Mouse (Mus musculus) frontal cortex, adult (tissue): Measurements from ENCODE around the gene Tenm4.

Experiments used
- ATAC-seq: cut with Nextera tagmentation; 2 replicates; pipeline ENCODE4 v1.9.2; 2017; ENCODE audit warnings: mild to moderate bottlenecking, moderate library complexity, mixed read lengths; ENCODE audit not compliant: low TSS enrichment

Tenm4 gene

DNA sequence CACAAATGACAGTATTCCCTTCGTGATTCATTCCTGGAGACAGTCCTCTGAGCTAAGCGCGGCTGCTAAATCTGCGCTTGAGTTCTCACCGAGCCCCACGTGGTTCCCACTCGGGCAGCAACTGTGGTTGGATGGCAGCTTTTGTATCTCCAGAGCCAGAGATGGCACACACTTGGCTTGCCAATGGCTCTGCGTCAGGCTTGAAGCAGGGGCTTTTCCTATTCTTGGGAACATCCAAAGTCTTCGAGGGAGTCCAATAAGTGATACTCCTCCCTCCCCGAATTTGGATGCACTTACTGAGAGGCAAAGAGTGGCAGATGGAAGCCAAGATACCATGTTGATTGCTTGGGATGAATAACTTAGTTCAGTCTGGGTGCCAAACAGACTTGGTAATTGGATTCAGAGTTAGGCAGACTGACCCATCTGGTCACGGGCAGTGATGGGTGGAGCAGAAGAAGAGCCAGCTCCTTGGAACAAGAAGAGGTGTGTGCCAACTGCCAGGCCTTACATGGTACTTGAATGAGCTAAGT, 303.6 kb downstream of the Tenm4 start:
- peak; percentile 87 for ATAC-seq

DNA sequence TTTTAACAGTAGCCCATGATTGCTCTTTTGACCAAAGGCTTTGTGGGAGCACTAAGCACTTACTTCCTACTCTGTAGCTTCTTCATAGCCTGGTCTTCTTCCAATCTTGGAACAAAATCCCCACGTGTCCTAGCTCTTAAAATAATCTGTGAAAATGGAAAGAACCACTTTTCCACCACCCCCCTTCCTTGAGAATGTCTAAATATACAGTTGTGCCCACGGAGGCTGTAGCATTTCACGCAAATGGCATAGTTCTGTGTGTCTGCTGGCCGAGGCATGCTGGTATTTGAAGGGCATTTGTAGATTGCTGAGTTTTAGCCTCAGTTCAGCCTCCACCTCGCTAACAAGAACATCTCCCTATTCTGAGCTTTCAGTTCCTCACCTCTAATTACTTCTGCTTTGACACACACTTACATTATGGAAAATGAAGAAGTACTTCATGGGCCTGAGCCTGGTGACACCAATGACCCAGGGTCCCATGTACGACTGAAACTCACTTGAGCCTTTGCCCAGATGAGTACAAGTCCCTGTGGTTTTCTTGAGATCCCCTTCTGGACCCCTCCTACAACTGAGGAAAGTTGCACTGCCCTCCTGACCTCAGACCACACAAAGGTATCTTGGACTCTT, 306.1 kb downstream of the Tenm4 start:
- peak; percentile 56 for ATAC-seq

DNA sequence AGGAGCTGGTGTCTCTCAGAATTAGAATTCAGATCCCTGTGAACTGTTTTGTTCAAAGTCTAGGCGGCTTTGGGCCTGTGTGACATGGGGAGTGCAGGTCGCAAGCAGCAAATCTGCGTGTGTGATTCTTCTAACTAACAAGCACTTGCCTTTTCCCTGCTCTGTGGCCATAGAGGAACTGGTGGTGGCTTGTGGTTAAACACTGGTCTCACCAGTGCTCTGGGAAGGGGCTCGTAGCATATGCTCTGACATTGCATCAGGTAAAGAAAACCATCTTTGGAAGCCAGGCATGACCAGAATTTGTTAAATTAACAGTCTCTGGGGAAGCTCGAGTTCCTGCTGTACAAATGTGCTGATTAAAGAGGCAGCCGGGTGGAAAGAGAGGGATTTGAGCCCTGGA, 308.1 kb downstream of the Tenm4 start:
- no peak for ATAC-seq

DNA sequence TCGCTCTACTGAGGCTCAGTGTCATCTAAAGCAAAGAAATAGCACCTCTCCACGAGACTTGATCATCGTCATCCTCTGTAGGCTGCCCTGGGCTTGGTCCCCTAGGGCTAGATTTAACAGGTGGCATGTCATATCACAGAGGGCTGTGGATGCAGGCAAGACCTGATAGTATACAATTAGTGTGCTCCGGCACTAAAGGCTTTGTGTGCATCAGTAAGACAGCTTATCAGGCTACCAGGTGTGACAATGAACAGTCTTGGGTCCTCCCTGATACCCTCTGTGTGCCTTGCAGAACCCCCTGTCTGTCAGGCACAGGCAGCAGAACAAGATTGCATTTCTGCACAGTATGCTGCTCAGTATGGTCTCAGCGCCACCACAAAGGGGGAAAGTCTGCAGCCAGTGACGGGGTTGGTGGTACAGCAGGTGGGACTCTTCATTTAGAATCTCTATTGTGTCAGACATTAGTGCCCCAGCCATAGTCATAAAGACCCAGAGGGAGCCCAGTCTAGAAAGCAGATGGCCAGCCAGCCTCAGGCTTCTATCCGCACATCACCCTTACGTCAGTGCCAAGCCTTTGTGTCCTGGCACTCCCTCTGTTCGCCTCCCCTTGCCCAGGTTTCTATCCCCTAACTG, 309.4 kb downstream of the Tenm4 start:
- no peak for ATAC-seq

DNA sequence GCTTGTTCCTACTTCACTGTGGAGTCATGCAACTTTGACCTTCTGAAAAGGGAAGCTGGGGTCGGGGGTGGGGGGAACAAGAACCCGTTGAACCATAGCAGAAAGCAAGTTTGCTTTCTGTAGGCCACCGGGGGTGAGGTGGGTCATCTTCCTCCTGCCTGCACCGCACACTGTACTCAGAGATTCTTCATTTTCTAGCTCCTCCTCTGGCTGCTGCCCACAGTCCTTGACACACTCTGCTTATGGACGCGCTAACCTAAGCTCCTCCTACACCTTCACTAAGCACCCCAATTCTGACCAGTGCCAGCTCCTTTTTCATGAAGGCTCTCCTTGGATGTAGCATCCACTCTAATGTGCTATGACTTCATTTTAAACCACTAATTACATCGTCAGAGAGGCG, 311.9 kb downstream of the Tenm4 start:
- ATAC-seq, result peak; percentile 66

DNA sequence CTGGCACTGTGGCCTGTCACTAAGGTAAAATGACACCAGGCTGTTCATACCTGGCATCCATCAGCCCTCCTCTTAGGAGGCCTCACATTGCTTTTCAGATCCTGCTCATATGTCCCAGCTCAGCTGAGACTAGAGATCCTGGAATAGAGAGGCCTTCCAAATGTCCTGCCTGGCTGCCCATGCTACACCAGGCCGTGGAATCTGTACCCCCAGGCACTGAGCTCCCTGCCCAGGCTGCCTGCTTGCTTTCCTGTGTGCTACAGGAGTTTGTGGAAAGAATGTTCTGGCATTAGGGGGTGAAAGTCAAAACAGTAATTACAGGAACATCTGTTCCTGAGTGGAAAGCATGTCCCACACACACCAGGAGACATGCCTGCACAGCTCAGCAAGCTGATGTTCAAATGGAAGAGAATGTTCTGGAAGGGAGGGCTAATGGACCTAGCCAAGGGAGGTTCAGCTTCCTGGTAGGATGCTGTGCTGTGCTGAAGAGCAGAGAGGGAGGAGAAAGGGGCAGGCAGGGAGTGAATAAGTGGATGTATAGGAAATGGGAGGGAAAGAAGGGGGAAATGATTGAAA, 313.0 kb downstream of the Tenm4 start:
- ATAC-seq, result 0 out of 2 replicates have a peak, but pooled peaks have one; percentile 10

DNA sequence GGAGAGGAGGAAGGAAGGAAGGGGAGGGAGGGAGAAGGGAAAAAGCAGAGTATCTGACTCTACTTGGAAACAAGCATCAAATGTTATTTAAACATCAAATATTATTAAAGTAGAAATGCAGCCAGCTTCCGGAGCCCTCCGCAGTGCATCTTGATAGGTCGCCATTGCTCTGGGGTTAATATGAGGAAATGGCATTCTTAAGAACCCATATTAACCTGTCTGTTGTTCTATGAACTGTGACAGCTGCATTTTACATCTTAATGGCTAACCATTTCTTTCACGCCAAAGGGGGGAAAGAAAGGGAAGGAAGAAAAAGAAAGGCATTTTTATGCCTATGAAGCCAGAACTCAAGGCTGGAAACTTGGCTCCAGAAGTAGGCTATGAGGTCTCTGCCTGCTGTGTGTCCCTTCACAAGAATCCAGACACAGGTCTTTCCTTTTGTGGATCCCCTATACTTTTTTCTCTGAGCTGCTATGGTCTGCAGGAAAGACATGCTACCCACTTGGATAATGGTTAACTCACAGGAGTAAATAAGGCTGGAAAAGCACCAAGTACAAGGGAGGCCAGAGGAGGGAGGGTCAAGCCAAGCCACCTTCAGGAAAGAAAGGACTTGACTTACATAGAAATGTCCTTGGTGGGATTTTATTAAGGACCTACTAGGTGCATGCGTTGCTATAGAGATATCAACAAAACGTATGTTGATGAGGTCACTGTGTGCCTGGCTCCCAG, 318.5 kb downstream of the Tenm4 start:
- ATAC-seq, result no peak

DNA sequence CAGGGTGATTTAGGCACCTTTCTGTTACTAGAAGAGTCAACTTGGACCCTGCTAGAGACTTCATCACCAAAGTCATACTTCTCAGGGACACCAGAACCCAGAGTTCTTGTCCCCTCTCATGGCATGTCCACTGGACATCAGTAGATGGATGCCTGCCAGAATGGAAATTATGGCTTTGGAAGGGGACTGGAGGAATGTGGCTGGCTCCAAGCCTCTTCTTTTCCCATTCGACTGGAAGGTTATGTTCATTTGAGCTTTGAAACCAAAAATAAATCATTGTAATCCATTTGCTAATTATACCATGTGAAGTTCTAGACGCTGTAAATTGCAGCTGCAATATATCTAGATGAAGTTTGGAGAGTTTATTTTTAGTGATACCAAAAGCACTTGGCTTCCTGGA, 320.9 kb downstream of the Tenm4 start:
- no peak for ATAC-seq

DNA sequence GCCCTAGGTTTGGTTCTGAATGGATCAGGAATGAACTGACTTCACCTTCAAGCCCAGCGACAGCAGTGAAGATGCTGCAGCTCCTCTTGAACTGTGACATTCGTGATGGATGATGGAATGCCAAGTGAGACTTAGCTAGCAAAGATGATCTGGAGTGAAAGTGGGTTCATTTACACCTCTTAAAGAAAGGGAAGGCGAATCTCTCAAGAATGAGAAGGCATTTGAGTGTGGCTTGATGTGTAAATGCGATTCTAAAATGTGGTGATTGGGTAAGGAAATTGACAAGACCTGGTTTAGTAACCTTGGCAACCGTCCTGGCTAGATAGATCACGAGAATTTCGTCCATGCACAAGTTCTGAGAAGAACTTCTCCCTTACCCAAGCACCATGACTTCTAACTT, 321.6 kb downstream of the Tenm4 start:
- ATAC-seq, result no peak

DNA sequence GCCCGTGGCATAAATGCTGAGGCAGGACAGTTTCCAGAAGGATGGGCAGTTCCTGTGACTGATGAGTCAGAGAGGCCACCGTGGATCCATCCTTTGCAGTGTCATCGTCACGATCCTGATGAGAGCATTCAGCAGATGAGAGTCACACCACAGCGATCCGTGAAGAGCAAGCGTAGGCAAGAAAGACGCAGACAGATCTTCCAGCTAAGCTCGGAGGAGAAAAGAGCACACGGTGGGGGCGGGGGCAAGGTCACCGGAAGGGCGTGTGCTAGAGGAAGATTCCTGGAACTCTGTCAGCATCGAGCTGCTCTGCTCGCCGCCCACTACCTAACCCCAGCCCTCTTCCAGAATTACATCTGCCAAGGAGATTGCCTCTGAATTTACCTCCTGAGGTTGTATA, 323.0 kb downstream of the Tenm4 start:
- ATAC-seq, result peak; percentile 43; the same call in 1 of the 2 replicates

DNA sequence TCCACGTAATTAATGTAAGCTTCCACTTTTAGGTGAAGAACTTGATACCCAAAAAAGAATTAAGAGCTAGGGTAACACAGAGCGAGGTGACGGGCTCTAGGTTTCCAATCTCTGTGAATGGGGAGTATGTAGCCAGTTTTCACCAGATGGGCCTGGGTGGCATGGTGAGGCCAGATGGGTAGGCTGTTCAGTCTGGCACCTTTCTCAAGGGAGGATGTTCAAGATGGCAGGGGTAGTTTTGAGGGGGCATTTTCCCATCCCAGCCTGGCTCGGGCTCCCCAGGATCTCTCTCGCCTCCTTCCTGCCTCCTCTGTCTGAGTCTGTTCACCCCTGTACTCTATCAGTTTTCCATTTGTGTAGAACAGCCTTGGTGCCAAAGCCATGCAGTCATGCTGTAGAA, 329.1 kb downstream of the Tenm4 start:
- ATAC-seq, result no peak

DNA sequence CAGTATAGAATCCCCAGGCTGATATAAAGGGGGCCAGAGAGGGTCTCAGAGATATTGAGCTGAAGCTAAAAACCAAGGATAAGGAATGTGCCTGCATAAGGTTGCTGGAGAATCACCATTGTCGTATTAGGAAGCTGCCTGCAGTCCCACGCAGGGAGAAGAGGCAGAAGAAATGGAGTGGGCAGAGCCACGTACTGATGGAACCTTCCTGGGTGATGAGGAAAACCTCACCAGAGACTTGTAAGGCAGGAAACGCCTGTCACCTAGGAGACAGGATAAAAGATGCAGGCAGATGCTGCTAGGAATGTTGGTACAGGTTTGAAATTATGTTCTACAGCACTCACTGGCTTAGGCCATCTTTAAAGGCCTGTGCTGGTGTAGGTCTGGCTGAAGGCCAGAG, 329.8 kb downstream of the Tenm4 start:
- ATAC-seq, result peak; percentile 61

DNA sequence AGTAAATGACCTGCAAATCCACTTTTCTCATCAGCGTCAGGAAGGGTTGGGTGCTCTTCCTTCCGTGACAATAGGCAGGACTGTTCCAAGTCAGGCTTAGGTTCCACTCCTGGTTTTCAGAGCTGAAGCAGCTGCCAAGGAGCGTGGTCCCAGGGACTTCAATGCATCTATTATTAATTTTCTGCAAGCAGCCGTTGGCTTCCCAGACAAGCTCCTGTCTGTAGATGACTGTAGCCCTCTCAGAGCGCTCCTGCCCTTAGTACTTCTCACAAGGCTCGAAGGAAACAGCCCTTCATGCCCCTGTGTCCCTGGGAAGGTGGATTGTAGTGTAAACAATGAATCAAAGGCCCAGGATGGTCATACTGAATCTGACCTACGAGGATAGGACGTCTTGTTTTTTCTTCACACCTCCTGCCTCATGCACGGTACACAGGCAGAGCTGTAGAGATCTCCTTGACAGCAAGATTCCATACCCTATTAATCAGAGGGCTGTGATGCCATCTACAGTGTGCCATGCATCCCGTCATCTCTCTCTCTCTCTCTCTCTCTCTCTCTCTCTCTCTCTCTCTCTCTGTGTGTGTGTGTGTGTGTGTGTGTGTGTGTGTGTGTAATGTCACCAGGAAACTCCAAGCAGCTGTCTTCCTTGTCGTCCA, 331.4 kb downstream of the Tenm4 start:
- no peak for ATAC-seq

DNA sequence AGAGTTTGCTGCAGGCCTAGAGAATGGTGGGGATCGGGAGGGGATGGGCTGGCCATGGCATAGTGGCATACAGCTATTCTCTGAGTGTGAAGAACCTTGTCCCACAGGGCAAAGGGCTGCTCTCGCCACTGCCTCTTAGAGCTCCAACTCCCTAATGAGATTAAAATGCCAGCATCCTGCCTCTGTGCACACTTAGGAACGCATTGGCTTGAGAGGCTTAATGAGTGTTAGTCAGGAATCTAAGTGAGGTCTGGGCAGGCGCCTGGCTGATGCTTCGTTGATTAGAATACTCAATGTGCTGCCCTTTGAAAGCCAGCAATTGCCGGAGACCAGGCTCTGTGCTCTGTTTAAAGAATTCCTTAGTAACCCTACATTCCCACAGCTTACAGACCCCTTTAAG, 334.5 kb downstream of the Tenm4 start:
- ATAC-seq, result no peak

DNA sequence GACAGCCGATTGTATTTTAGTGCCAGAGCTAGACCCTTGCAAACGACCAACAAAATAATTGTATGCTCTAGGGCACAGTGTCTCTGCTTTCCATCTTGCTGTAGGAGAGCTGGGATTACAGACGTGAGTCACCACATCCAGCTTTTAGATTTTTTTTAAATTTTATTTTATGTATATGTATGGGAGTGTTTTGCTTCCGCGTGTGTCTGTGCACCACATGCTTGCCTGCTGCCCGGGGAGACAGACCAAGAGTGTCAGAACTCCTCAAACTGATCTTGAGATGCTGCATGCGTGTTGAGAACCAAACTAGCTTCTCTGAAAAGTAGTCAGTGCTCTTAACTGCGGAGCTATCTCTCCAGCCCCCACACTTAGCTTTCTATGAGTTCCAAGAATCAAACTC, 336.0 kb downstream of the Tenm4 start:
- peak; percentile 64 for ATAC-seq

DNA sequence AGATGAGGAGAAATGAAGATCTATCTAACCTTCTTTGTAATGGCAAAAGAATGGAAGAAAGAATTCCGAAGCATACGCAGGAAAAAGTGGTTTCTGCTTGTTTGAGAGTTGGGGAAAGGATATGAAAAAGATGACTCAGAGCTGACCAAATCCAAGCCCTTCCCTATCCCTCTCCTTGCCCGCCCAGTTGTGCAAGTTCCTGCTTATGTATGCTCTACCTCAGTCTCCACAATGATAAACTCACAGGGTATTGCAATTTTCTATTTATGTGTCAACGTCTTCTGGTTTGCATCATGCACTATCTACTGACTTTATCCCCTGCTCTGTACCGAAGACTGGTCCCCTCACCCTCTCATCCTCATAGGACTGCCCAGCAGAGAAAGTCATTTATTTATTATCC, 339.4 kb downstream of the Tenm4 start:
- ATAC-seq, result no peak

DNA sequence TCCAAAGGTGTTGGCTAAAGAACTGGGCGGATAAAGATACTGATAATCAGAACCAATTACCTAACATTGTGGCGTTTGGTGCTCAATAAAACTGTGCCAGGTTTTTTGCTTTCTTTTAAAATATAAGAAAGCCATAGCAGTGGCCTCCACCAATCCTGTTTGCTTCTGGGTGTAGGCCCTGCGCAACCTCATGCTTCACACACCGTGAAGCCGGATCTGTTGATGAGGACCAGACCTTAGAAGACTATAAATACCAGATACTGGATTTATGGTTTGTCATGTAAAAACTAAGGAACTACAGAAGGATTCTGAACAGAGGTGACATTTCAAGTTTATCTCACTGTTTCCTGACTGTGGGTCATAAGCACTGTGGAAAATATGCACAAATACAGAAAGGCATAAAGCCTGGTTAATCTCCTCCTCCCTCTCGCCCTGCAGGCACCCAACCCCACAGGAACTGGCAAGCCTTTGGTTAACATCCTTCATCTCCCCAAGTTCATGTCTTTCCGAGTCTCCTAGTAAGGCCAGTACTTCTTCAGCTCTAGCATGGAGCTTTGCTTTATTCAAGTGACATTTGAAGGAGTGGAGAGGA, 340.1 kb downstream of the Tenm4 start:
- no peak for ATAC-seq

DNA sequence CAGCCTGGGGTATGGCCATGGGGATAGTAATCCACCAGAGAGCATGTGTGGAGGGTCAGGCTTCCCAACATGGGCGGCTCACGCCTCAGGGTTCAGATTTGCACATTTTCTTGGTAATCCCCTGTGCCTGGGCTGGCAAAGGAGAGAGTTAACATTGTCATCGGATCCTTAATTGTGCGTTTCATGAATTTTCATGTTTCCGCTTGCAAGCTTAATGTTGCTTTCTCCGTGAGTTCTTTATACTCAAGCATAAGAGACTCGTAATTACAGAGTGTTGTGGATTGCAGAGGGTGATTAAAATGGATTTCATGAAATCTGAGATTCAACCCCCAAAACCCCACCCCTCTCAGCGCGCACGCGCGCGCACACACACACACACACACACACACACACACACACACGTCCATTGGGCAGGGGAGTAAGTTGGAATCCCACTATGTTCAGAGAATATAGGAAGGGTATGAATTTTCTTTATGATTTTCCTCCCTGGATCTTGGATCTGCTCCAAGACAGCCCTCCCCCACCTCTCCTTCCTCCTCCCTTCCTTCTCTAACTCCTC, 341.0 kb downstream of the Tenm4 start:
- peak; percentile 36; the same call in 1 of the 2 replicates for ATAC-seq

DNA sequence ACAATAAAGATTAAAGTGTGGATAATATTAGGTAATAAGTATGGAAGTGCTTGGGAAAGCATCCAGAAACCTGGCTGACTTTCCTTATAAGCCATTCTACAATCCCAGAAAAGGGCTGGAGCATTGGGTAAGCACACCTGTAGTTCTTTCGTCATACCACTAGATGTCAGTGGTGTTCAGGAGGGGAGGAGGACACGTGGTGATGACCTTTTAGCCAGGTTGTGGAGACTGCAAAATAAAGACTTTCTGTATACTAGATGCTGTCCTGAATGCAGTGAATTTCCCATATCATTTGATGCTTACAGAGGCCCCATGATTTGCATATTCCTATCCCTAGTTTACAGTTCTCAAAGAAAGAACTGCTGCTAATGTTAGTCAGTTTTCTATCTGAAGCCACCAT, 348.2 kb downstream of the Tenm4 start:
- ATAC-seq, result no peak

DNA sequence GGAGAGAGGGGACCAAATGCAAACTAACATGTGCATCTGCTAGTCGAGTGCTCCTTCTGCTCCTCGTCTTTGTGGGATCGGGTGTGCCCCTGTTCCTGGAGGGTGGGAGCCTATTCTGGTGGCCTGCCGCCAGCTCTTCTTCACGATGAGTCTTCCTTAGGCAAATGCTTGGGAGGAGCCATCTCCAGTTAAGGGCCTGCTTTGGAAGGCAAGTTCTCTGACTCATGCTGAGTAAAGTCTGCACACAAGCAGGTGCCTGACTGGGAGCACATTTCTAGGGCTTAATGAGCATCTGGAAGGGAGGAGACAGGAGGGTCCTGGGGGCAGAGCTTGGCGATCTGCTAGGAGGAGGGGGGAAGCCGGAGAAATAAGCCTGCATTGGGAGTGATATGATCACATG, 350.9 kb downstream of the Tenm4 start:
- ATAC-seq, result peak; percentile 79

DNA sequence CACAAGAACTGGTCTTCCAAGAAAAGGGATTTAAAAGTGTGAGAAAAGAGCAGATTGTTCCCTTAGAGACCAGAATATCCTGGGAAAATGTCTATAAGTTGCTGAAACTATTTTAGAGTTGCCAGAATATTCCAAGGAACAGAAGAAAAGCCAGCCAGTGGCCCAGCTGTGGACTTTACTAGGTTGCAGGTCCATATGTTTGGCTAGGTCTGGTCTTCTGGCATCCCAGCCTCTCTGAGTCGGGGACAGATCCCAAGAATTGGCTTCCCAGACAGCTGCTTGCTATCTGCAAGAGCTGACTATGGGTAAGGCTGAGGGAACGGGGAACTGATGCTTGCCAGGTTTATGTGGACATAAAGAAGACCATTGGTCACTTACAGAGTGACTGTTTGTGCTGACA, 352.6 kb downstream of the Tenm4 start:
- peak; percentile 32 for ATAC-seq
